Mouse (Mus musculus) yolk sac, embryonic 10.5 days (tissue): ENCODE measurements around the gene Hoxd12.

Source experiments
- DNase-seq: peaks from one replicate; pipeline ENCODE4 v3.0.0-alpha.2; 2017; ENCODE audit warnings: low spot score

The Hoxd12 gene

DNA sequence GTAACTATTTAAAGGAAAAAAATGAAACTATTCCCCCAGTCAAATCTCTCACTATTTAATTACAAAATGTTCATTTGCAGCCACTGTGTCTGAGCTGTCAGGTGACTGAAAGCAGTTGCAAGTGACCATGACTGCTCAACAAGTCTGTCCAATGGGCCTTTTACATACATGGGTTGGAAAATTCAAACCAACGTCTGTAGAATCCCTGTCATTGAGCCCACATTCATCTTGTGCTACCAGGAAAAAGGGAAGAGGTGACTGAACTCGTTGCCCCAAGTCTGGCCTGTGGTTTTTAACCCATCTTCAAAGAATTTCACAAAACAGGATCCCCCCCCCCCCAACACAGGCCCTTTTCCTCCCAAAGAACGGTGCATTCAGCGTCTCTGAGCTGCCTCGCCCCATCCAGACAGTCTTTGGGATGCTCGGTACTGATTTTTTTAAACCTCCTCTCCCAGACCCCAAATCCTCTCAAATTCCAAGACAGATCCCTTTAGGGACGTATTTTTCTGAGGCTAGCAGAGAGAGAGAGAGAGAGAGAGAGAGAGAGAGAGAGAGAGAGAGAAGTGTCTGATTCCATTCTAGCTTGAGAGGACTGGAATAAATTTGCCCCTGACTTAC, 21.1 kb downstream of the Hoxd12 start:
- DNase-seq: no peak

DNA sequence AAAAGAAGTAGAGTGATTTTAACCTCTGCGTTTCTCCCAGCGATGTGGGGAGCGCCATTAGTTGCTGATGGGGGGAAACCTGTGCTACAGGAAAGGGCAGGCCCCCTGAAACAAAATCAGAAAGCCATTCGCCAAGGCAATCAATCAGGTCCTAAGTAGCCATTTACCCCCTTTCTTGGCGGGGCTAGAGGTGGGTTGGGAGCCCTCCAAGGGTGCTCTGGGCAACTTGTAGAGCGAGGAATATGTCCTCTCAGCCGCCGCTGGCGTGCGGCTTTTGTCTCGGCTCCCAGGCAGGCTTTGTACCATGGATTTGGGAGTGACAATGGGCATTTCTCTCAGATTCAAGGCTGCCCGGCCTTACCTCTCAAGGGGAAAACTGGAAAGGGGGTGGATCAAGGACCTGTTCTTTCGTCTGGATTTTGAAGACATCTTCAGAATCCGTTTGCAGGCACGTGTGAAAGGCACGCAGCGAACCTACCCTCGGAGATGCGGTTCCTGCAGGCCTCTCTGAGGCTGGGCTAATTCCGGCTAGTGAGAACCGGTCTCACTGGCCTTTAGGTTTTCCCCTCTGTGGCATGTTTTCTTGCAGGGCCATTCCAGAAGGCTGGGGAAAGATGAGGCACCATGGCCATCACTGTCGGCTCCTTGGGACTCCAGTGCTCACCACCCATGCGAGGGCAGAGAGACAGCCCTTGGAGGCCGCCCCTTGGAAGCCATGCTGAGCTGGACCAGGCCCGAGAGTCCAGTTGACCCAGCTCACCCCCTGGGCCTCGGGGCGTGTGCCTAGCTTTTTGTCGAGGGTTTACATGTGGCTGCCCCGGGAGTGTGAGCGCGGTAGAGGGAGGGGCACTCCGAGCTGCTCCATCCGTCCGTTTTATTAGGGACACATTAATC, 21.9 kb downstream of the Hoxd12 start:
- DNase-seq: no peak

DNA sequence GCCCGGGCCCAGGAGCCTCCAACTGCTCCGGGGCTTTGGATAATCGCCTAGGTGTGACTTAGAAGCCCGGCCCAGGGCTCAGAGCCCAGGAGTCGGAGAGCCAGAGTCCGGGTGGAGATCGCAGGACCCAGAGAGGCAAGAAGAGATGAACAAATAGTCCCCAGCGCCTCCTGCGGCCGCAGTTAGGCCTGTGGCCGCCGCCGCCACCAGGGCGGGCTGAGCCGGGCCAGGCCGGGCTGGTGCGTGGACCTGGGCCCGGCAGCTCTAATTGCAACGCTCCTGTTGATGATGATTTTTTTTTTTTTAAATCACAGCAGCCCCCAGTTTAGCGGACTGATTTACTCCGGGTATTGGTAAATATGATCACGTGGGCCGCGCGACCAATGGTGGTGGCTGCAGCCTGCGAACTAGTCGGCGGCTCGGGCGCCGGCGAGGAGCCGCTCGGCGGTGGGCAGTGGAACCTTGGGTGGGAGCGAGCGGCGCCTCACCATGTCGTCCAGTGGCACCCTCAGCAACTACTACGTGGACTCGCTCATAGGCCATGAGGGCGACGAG, 22.8 kb downstream of the Hoxd12 start, which contains the start of gene Hoxd9:
Gene Hoxd9 (plus strand): TSS at position 161 of the 555 bp plus-strand sequence.
- peak; percentile 58 for DNase-seq

DNA sequence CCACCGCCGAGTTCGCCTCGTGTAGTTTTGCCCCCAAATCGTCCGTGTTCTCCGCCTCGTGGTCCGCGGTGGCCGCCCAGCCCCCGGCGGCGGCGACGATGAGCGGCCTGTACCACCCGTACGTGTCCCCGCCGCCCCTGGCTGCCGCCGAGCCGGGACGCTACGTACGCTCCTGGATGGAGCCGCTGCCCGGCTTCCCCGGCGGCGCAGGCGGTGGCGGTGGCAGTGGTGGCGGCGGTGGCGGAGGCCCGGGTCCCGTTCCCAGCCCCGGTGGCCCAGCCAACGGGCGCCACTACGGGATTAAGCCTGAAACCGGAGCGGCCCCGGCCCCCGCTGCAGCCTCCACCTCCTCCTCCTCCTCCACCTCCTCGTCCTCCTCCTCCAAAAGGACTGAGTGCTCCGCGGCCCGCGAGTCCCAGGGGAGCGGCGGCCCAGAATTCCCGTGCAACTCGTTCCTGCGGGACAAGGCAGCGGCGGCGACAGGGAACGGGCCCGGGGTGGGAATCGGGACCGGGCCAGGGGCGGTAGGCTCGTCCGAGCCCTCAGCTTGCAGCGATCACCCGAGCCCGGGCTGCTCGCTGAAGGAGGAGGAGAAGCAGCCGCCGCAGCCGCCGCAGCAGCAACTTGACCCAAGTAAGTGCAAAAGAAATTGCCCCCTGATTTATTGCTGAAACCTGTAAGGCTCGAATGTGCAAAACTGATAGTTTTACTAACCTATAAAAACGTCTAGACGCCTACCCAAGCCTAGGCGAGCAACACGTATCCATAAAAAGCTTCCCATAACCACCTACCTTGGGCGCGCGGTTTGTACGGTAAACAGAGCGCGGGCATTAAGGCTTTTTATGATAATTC, 23.6 kb downstream of the Hoxd12 start:
- no peak for DNase-seq

DNA sequence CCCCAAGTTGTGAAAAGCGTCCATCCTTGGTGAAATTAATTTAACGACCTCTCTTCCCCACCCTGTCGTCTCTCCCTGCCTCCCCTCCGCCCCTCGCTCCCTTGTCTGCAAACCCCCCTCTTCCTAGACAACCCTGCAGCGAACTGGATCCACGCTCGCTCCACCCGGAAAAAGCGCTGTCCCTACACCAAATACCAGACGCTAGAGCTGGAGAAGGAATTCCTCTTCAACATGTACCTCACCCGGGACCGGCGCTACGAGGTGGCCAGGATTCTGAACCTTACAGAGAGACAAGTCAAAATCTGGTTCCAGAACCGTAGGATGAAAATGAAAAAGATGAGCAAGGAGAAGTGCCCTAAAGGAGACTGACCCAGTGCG, 24.2 kb downstream of the Hoxd12 start:
- DNase-seq: no peak

DNA sequence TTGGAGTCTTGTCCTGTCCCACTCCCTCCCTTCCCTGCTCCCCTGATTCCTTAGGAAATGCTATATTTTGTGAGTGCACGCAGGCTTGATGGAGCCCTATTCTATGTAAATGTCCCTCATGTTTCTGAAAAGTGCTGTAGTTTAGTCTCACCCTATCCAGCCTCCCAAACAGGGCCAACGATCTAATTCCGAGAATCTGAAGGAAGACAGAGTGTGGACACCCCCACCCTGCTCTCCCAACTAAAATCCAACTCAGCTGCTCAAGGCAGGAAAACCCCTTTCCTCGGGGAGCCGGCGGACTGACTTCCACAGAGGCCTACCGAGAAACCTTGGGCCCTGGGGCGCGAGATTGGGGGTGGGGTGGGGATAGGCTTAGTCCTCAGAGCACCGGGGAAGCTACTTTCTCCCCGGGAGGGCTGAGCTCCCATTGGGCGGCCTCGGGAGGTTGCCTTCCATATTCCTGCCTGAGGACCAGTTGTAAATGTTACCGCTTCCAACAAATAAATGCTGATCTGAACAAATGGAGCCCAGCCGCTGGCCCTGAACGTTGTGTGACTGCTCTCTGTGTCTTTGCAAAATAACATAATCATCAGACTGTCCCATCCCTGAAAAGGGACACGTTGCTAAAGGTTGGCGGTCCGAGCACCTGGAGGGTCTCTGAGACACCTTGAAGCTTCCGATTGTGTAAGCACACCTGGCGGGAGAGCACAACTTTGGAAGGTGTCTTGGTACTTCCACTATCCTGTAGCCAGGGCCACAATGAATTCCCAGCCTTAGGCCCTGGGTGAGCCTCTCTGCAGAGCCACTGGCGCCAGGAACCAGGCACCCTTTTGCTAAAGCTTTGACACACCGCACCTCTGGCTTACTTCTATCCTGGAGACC, 25.1 kb downstream of the Hoxd12 start:
- DNase-seq: no peak

GRCm38 (mm10) chr2:74700546-74701112, 25.8 kb downstream of the Hoxd12 start:
- no peak for DNase-seq

DNA sequence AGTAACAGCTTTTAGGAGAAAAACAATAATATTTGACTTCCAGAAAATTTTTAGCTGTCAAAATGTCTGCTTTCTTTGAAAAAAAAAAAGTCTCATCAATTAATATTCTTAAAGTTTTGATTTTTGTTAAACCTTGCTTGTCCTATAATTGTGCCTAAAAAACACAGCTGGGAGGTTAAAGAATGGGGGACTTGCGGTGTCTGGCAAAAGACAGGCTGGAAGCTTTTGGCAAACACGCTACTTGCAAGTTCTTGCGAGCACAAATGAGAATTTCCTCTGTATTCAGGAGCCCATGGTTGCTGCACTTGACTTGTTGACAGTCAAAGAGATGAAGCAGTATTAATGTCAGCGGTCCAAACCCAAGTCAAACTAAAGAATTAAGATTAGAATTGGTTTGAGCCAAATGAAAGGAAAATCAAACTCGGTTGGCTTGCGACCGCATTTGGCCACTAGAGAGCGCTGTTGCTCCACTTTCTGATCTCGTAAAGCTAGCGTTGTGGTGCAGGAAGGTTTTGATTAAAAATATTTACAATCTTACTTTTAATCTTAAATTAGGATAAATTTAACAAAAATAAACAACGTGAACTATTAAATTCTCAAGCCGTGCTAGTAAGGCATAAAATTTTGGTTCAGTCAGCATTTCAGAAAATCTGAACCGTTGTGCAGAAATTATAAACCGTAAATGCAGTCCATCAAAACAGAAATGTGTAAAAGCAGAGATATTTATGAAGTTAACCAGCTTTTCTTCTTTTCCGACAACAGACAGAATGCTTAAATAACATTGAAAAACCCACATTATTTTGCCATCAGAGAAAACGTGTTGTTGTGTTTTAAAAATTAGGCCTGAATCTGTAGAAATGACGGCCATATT, 27.4 kb downstream of the Hoxd12 start:
- DNase-seq: no peak

GRCm38 (mm10) chr2:74702820-74703219, 28.0 kb downstream of the Hoxd12 start:
- no peak for DNase-seq

GRCm38 (mm10) chr2:74703317-74703716, 28.5 kb downstream of the Hoxd12 start:
- no peak for DNase-seq

DNA sequence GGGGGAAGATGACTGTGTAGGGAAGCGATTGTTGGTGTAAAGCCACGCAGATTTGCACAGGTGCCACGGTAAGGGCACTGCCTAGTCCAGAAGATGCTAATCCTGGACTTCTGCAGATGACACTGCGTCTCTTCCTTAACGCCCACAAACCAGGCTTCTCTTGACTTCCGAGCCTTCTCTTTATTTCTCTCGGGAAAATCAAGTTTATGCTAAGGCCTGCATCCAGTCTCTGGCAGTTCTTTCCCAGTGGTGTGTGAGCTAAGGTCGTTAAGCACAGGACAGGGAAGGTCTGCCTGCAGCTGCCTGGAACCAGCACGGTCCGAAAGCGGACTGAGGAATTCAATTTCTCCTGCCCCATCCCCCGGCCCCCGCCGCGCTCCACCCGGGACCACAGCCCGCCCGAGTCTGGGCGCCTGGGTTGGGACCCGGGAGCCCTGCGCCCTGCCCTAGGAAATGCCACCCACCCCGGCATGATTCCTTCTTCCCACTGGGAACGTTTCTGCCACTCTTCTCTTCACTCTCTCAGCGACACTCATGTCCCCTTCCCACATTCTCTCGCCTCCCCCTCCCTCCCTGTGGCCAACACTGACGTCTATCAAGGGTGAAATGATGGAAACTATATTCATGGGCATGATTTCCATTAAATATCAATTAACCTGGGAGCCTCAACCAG, 29.0 kb downstream of the Hoxd12 start:
- no peak for DNase-seq

DNA sequence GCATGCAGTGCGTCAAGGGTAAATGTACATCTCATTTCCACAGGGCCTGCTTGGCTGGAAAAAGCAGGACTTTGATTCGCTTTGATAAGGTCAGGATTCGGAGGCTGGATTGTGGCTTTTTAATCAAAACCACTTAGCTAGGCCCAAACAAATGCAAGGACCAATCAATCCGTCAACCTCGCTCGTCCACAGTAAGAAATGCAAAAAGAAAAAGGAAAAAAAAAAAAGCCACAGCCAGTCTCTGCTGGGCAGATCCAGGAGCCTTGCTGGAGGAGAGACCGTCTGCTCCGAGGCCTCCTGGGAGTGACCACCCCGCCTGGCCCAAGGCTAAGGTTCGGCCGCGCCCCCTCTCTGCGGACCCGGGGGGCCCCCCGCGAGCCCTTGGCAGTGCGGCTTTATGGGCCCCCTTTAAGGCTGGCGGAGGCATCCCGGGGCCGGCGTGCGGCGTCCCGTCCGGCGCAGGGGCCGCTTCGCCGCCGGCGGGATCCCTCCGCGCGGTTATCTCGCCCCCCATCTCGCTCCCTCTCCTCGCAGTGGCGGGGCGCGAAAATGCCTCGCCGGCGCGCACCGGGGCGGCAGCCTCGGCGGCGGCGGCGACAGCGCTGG, 29.7 kb downstream of the Hoxd12 start, which contains the start of gene Hoxd8:
Gene Hoxd8 (plus strand): TSS at position 223 of the 606 bp plus-strand sequence.
- peak; percentile 78 for DNase-seq

- DNase-seq: no peak
These were observed 30.2 kb downstream of the Hoxd12 start for GRCm38 (mm10) chr2:74704999-74705466.

GRCm38 (mm10) chr2:74705467-74706089, 30.8 kb downstream of the Hoxd12 start:
- peak; percentile 51 for DNase-seq

DNA sequence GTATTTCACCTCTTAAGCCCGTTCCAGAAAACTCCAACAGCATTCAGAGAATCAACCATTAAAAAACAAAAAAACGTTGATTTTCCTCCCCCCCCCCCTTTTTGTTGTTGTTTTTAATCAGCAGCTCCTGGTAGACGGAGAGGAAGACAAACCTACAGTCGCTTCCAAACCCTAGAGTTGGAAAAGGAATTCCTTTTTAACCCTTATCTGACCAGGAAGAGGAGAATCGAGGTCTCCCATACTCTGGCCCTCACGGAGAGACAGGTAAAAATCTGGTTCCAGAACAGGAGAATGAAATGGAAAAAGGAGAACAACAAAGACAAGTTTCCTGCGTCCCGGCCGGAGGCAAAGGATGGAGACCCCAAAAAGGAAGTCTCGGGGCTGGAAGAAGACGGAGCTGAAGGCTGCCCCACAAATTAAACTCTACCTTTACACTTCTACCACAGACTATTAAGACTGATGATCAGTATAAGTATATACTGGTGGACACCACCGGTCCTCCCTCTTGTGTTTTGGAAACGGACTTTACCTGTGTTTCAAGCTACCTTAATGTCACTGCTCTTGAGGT, 31.7 kb downstream of the Hoxd12 start:
- no peak for DNase-seq

- no peak for DNase-seq
These were observed 32.8 kb downstream of the Hoxd12 start for GRCm38 (mm10) chr2:74707599-74707998.

DNA sequence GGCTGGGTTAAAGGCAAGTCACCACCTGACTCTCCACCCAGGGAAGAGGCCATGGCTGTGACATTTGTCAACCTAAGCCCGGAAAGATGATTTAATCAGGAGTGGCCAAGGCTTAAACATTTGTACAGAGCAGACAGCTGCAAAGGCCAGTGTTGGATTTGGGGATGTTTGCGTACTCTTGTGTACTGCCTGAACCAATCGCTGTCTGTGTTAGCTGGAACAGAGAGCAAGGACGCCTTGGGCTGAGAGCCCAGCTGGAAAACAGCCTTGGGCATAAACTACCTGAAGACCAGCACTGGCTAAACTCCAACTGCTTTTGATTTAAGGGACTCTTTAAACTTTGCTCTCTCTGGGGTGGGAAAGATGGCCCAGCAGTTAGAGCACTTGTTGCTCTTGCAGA, 33.9 kb downstream of the Hoxd12 start:
- no peak for DNase-seq
